Mouse (Mus musculus): ENCODE measurements around the gene Polr3c. TPM values are rescaled to one million over a fixed set of nuclear protein-coding genes. Genes with fewer than 3 reads are reported as not detected.
"Not testable (repeated sequence)": the region's sequence is repeated elsewhere in the genome, so short reads cannot be mapped to it uniquely, and the experiment has no call there.

Gene Polr3c
- polyA plus RNA-seq (2015; fragmentation: Nextera tagmentation; extraction: Ambion mirVana), result 31.8 and 34.5 TPM in 2 replicates

- peak; percentile 76 for DNase-seq (ENCODE audit: low spot score)
Observed at GRCm38 (mm10) chr3:96727343-96727827, at the start of gene Polr3c, which contains the start of gene Rnf115. Gene Polr3c, minus strand, starts transcription at chr3:96727628. Gene Rnf115, plus strand, starts transcription at chr3:96727664.

GRCm38 (mm10) chr3:96777120-96777519 is 49.7 kb upstream of the Polr3c start:
- DNase-seq (ENCODE audit: low spot score), result no peak

GRCm38 (mm10) chr3:96772949-96773348 is 45.5 kb upstream of the Polr3c start:
- no peak for DNase-seq (ENCODE audit: low spot score)

- no peak for DNase-seq (ENCODE audit: low spot score)
Observed at GRCm38 (mm10) chr3:96769971-96770370, 42.5 kb upstream of the Polr3c start.

GRCm38 (mm10) chr3:96764528-96764927 is 37.1 kb upstream of the Polr3c start:
- DNase-seq (ENCODE audit: low spot score), result peak; percentile 17

GRCm38 (mm10) chr3:96759695-96760094 is 32.3 kb upstream of the Polr3c start:
- DNase-seq (ENCODE audit: low spot score), result no peak

GRCm38 (mm10) chr3:96757691-96758090 is 30.3 kb upstream of the Polr3c start:
- no peak for DNase-seq (ENCODE audit: low spot score)

GRCm38 (mm10) chr3:96755935-96756334 is 28.5 kb upstream of the Polr3c start:
- DNase-seq (ENCODE audit: low spot score), result no peak

GRCm38 (mm10) chr3:96746829-96747228 is 19.4 kb upstream of the Polr3c start:
- DNase-seq (ENCODE audit: low spot score), result no peak

- no peak for DNase-seq (ENCODE audit: low spot score)
Observed at GRCm38 (mm10) chr3:96744348-96744747, 16.9 kb upstream of the Polr3c start.

- DNase-seq (ENCODE audit: low spot score), result not testable (repeated sequence)
Observed at GRCm38 (mm10) chr3:96740279-96740678, 12.9 kb upstream of the Polr3c start.

- DNase-seq (ENCODE audit: low spot score), result no peak
Observed at GRCm38 (mm10) chr3:96737995-96738394, 10.6 kb upstream of the Polr3c start.

- no peak for DNase-seq (ENCODE audit: low spot score)
Observed at GRCm38 (mm10) chr3:96737013-96737740, 9.7 kb upstream of the Polr3c start.

GRCm38 (mm10) chr3:96735200-96735599 is 7.8 kb upstream of the Polr3c start:
- no peak for DNase-seq (ENCODE audit: low spot score)

GRCm38 (mm10) chr3:96733984-96734383 is 6.6 kb upstream of the Polr3c start:
- no peak for DNase-seq (ENCODE audit: low spot score)

GRCm38 (mm10) chr3:96730785-96731184 is 3.4 kb upstream of the Polr3c start:
- DNase-seq (ENCODE audit: low spot score), result no peak

- DNase-seq (ENCODE audit: low spot score), result peak; percentile 57
Observed at GRCm38 (mm10) chr3:96729403-96729784, 2.0 kb upstream of the Polr3c start.

- DNase-seq (ENCODE audit: low spot score), result no peak
Observed at GRCm38 (mm10) chr3:96728634-96729402, 1.4 kb upstream of the Polr3c start.

- peak; percentile 35 for DNase-seq (ENCODE audit: low spot score)
Observed at GRCm38 (mm10) chr3:96727828-96728633, 603 bp upstream of the Polr3c start.

- peak; percentile 39 for DNase-seq (ENCODE audit: low spot score)
Observed at GRCm38 (mm10) chr3:96719173-96719572, 8.3 kb downstream of the Polr3c start.

GRCm38 (mm10) chr3:96715854-96716253 is 11.6 kb downstream of the Polr3c start:
- no peak for DNase-seq (ENCODE audit: low spot score)
